Mouse (Mus musculus): ENCODE measurements around the gene Fyttd1.

DNA sequence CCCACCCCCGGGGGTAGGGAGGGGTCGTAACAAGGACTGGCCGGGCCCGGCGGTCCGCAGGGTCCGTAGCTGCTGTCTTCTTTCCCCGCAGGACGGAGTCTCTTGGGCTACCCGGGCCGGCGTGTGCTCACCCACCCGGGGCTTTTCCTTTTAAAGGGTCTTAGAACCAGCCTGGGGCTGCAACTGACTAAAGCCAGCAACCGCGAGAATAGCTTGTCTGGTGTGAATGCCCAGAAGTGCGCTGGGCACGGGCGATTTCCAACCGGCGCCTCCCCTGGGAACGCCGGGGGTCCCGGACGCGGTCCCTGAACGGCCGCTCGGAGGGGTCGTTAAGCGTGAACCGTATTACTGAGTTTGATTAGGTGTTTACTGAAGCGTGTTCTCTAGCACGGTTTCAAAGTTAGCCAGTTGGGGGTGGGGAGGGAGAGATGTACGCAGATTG is 878 bp downstream of the Fyttd1 start:
- TF ChIP-seq CTCF (IDR thresholded peaks at IDR 0.05; ENCODE audit: insufficient read depth, low read depth, low read length) (no peak), POLR2A (IDR thresholded peaks at IDR 0.05; ENCODE audit: insufficient read depth, low read depth, low read length) (no peak)
